Mouse (Mus musculus) cerebellum, adult 2 months (tissue): ENCODE results near the gene Rassf4.

Experiments used
- CTCF ChIP-seq: fragments of 200-500 bp; IDR thresholded peaks from 2 replicates; pipeline ENCODE4 v1.5.1; 2011; ENCODE audit warnings: low read depth, mild to moderate bottlenecking, control low read depth, low read length, moderate library complexity, borderline replicate concordance; ENCODE audit not compliant: insufficient read depth
- POLR2A ChIP-seq: fragments of 200-500 bp; IDR thresholded peaks from 2 replicates; pipeline ENCODE4 v1.6.1; 2011; ENCODE audit warnings: low read length, control low read depth, borderline replicate concordance; ENCODE audit not compliant: insufficient read depth

DNA sequence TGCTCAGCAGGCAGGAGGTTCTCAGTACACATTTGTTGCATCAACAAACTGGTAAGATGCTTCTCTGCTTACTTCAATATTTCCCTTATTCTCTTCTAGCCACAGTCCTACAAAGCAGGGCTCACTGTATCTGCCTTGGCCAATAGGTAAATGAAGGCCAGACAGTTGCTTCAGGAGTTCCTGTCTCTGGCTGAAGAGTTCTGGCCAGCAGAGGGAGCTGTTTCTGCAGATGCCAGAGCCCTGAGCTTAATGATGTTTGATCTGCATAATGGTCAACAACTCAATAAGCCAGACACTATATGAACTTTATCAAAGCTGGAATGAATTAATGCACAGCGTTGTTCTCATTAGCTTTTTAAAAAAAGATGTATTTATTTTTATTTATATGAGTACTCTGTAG, 41.6 kb downstream of the Rassf4 start:
- TF ChIP-seq POLR2A (no peak), CTCF (peak; percentile 59)
